Mouse (Mus musculus) G1E (cell line): ENCODE results near the gene Eogt.

ENCODE experiments used
- CTCF ChIP-seq: IDR thresholded peaks from 2 replicates; pipeline ENCODE4 v1.5.1; 2012; ENCODE audit warnings: low read depth, low read length, inconsistent platforms, mixed read lengths
- GATA1 ChIP-seq: IDR thresholded peaks from 2 replicates; pipeline ENCODE4 v1.6.1; 2012; ENCODE audit warnings: borderline replicate concordance, low read length, inconsistent platforms, mixed read lengths
- GATA2 ChIP-seq: IDR thresholded peaks from 2 replicates; pipeline ENCODE4 v1.6.1; 2012; ENCODE audit warnings: low read depth, low read length, inconsistent platforms, borderline replicate concordance
- POLR2AphosphoS5 ChIP-seq: IDR thresholded peaks from 2 replicates; pipeline ENCODE4 v1.6.1; 2012; ENCODE audit warnings: low read depth, low read length, inconsistent platforms; ENCODE audit not compliant: insufficient replicate concordance

DNA sequence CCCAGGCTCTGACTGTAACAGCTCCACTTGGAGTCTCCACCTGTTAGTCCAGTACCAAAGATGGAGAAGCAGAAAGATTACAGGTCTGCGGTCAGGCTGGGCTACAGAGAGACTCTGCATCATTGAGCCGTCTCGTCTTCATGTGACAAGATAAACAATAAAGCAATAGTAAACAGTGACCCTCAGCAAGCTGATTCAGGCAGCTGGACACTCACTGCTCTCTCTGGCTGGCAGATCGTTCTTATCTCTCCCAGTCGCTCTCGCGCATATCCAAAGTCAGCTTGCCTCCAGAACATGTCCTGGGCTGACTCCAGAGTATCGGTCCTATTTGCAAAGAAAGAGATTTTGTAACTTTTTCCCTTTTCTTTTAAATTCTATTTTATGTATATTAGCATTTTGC lies 6.4 kb downstream of the Eogt start:
- TF ChIP-seq CTCF = no peak
- TF ChIP-seq GATA1 = no peak
- TF ChIP-seq GATA2 = no peak
- no peak for TF ChIP-seq POLR2AphosphoS5
